Mouse (Mus musculus): ENCODE data around the gene Gfod1.

- TF ChIP-seq POLR2A (IDR thresholded peaks at IDR 0.05; ENCODE audit: borderline replicate concordance, insufficient read depth, low read length) (no peak), CTCF (IDR thresholded peaks at IDR 0.05; ENCODE audit: borderline replicate concordance, insufficient read depth, low read depth, low read length) (no peak)
These were observed 15.5 kb downstream of the Gfod1 start for GRCm38 (mm10) chr13:43288444-43288843.

All from cerebellum, adult 2 months (tissue).